Mouse (Mus musculus): ENCODE measurements around the gene Alx1. TPM values are rescaled to one million over a fixed set of nuclear protein-coding genes. Genes with fewer than 3 reads are reported as not detected.
A peak's percentile ranks its signal among the peaks of the same experiment; 100 is the strongest.

Alx1 gene
- polyA plus RNA-seq (2014; fragmentation: Nextera tagmentation; extraction: Ambion mirVana), result not detected in 2 replicates

DNA sequence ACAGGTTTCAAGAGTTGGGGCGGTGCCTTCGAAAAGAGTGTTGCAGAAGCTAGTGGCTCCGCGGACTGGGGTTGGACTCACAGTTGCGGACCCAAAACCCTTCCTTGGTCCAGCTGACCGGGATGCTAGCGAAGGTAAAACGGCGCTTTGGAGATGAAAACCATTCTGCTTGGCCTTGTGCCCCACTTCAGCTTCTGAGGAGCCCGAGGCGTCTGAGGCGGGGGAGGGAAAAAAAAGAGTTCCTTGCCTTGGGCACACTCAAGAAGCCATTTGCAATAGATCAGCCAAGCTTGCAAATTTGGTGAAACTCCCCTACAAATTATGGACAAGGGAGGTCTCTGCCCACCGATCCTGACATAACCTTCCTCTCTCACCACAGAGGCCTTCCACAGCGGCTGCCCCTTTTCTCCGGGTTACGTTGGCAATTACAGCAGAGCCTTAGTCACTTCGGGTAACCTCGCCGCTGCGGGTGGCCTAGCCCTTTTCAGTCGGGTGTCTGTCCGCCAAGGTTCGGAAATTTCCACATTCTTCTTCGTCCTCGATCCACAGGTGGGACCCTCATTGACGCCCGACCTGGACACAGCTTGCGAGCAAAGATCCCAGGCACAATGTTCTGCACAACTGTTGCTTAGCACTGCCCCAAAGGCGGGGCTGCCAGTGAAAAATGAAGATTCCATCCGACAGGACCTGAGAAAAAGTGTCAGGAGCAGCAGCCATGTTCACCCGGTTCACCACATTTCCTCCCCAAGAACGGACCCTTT is at the start of gene Alx1:
Gene Alx1, minus strand, starts transcription at position 486 of the 761 bp plus-strand sequence.
- Histone ChIP-seq H3K36me3 (replicated peaks; ENCODE audit: control insufficient read depth, insufficient read depth) (no peaks in the 10 kb centered on the region), H3K4me2 (replicated peaks) (no peak within 1 kb of the TSS), H3K4me1 (replicated peaks; ENCODE audit: control insufficient read depth, insufficient read depth, low read length) (no peaks in the 10 kb centered on the region; the same call in 1 of the 2 replicates), H3K9ac (no peak within 1 kb of the TSS), H3K27me3 (ENCODE audit: control insufficient read depth, insufficient read depth, low read length) (peaks cover 89% of the 10 kb centered on the region), H3K4me3 (replicated peaks; ENCODE audit: low read length) (no peak within 1 kb of the TSS), H3K9me3 (ENCODE audit: control insufficient read depth, low read length) (no peaks in the 10 kb centered on the region), H3K27ac (no peak within 1 kb of the TSS)
- ATAC-seq (ENCODE audit: low FRiP score) (no peak), DNase-seq (ENCODE audit: low spot score) (no peak)
- WGBS, result 1% methylated on average over 32 of the region's 32 CpGs

DNA sequence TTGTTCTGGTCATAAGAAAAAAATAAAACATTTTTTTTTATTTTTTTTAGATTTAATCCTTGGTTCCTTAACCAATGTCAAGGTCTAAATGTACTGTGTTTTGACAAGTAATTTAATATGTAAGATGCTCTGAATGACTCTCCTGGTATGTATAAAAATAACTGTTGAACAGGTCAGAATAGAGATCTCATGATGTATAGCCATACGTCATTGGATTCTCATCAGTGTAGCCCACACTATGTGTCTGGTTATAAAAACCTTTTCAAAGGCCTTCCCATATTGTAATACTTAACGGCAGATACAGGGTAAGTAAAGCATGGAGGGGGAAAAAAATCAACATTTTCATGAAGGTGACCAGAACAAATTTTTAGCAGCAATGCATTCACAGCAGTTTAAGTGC is 19.6 kb upstream of the Alx1 start:
- Histone ChIP-seq H3K4me1 (replicated peaks; ENCODE audit: control insufficient read depth, insufficient read depth, low read length) (no peaks in the 10 kb centered on the region), H3K4me2 (replicated peaks) (no peak overlapping the region), H3K9ac (no peak overlapping the region), H3K9me3 (ENCODE audit: control insufficient read depth, low read length) (no peaks in the 10 kb centered on the region), H3K4me3 (replicated peaks; ENCODE audit: low read length) (no peak overlapping the region), H3K27ac (no peak overlapping the region), H3K27me3 (ENCODE audit: control insufficient read depth, insufficient read depth, low read length) (no peaks in the 10 kb centered on the region), H3K36me3 (replicated peaks; ENCODE audit: control insufficient read depth, insufficient read depth) (no peaks in the 10 kb centered on the region)
- WGBS, result 90% methylated on average over 2 of the region's 2 CpGs
- ATAC-seq (ENCODE audit: low FRiP score), result no peak
- DNase-seq (ENCODE audit: low spot score), result no peak

DNA sequence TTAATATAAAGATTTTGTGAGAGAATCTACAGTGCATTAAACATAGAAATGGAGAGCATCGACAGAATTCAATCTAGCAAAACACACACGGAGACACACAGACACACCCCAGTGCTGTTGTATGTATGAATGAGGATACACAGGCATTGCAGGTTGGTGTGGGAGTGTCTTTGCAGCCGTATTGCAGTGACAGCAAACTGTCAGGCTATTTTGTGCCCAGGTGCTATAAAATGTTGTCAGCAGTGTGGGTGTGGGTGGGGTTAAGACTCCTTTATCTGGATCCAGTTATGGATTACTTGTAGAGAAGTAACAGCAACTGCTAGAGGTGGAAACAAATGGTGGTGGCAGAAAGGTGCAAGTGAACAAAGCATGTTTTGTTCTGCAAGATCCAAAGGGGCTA is 16.6 kb upstream of the Alx1 start:
- Histone ChIP-seq H3K4me3 (replicated peaks; ENCODE audit: low read length) (no peak overlapping the region), H3K27me3 (ENCODE audit: control insufficient read depth, insufficient read depth, low read length) (no peaks in the 10 kb centered on the region), H3K4me2 (replicated peaks) (no peak overlapping the region), H3K9me3 (ENCODE audit: control insufficient read depth, low read length) (no peaks in the 10 kb centered on the region), H3K4me1 (replicated peaks; ENCODE audit: control insufficient read depth, insufficient read depth, low read length) (no peaks in the 10 kb centered on the region), H3K36me3 (replicated peaks; ENCODE audit: control insufficient read depth, insufficient read depth) (no peaks in the 10 kb centered on the region), H3K27ac (no peak overlapping the region), H3K9ac (no peak overlapping the region)
- WGBS, result 83% methylated on average over 3 of the region's 3 CpGs
- ATAC-seq (ENCODE audit: low FRiP score) (no peak), DNase-seq (ENCODE audit: low spot score) (no peak)

DNA sequence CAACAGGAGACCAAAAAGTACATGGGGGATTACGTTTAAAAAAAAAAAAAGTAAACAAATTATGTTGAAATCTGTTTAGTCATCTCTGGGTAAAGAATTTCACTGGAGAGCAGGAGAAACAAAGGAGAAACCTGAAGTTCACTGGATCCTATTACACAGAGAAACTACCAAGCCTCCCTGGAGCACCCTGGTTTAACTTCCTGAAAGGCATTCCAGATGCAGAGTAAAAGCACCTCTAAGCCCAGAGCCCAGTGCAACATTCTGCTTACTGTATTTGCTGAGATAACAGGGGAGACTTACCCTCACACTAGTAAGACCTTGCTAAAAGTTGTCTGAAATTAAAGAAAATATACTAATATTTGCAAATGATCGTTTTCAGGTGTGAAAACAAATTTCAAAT is 15.0 kb upstream of the Alx1 start:
- no peak overlapping the region for H3K27ac ChIP-seq
- no peaks in the 10 kb centered on the region for H3K27me3 ChIP-seq (ENCODE audit: control insufficient read depth, insufficient read depth, low read length)
- DNase-seq (ENCODE audit: low spot score), result no peak
- H3K9me3 ChIP-seq (ENCODE audit: control insufficient read depth, low read length), result no peaks in the 10 kb centered on the region
- H3K9ac ChIP-seq, result no peak overlapping the region
- no peaks in the 10 kb centered on the region for H3K4me1 ChIP-seq (replicated peaks; ENCODE audit: control insufficient read depth, insufficient read depth, low read length)
- no peak overlapping the region for H3K4me2 ChIP-seq (replicated peaks)
- 63% methylated on average over 2 of the region's 2 CpGs for WGBS
- no peak for ATAC-seq (ENCODE audit: low FRiP score)
- no peaks in the 10 kb centered on the region for H3K36me3 ChIP-seq (replicated peaks; ENCODE audit: control insufficient read depth, insufficient read depth)
- H3K4me3 ChIP-seq (replicated peaks; ENCODE audit: low read length), result no peak overlapping the region

DNA sequence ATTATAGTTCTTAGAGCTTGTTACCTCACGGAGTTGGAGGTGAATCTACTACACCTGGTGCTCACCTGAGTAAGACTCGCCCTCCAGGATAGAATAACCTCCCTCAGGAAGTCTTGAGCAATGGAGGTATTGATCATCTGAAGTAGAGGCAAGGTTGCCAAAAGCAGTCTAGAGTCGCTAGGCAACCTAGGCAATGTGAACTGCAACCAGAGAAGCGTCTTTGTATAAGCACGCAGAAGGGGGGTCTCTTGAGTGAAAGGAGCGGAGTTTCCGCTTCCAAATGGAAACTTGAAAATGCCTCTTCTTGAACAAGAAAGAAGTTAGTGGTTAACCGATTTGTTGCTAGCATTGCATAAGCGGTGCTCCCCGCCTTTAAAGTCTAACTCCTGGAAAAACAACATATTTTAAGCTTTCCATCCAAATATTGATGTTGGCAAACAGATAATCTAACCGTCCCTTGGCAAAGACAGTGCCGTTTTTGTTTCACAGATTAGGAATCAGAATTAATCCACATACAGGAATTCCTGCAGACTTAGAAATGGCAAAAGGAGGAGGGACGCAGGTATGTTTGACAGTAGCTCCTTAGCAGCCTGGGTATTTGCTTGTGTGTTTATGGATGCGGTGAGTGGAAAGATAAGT is 5.1 kb upstream of the Alx1 start:
- 2% methylated on average over 14 of the region's 14 CpGs for WGBS
- Histone ChIP-seq H3K27ac (no peak overlapping the region), H3K4me3 (replicated peaks; ENCODE audit: low read length) (no peak overlapping the region), H3K4me2 (replicated peaks) (no peak overlapping the region), H3K27me3 (ENCODE audit: control insufficient read depth, insufficient read depth, low read length) (peaks cover 76% of the 10 kb centered on the region), H3K9me3 (ENCODE audit: control insufficient read depth, low read length) (no peaks in the 10 kb centered on the region), H3K9ac (no peak overlapping the region), H3K36me3 (replicated peaks; ENCODE audit: control insufficient read depth, insufficient read depth) (no peaks in the 10 kb centered on the region), H3K4me1 (replicated peaks; ENCODE audit: control insufficient read depth, insufficient read depth, low read length) (no peaks in the 10 kb centered on the region)
- DNase-seq (ENCODE audit: low spot score) (no peak), ATAC-seq (ENCODE audit: low FRiP score) (no peak)

DNA sequence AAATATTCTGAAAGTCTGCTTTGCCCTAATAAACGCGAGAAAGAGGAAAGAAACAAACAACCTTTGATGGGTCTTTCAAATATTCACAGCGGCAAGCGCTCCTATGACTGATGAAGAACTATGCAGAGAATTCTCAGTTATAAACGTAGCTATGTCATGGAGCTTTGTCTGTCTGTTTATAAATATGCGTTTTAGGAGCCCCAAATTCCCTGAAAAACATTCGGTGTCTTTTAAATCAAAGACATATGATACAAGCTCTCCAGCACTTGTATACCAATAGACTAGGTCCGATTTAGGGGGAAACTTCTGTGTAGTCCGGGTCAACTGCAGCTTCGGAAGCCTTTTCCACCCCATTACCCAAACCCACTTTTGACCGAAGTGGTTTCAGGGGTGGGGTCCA is 916 bp upstream of the Alx1 start:
- no peak for DNase-seq (ENCODE audit: low spot score)
- H3K27ac ChIP-seq, result no peak overlapping the region
- H3K4me1 ChIP-seq (replicated peaks; ENCODE audit: control insufficient read depth, insufficient read depth, low read length), result no peaks in the 10 kb centered on the region; the same call in 1 of the 2 replicates
- WGBS, result 3% methylated on average over 11 of the region's 11 CpGs
- H3K4me3 ChIP-seq (replicated peaks; ENCODE audit: low read length), result no peak overlapping the region
- ATAC-seq (ENCODE audit: low FRiP score), result no peak
- no peak overlapping the region for H3K4me2 ChIP-seq (replicated peaks)
- H3K9ac ChIP-seq, result no peak overlapping the region
- no peaks in the 10 kb centered on the region for H3K9me3 ChIP-seq (ENCODE audit: control insufficient read depth, low read length)
- H3K27me3 ChIP-seq (ENCODE audit: control insufficient read depth, insufficient read depth, low read length), result peaks cover 90% of the 10 kb centered on the region
- H3K36me3 ChIP-seq (replicated peaks; ENCODE audit: control insufficient read depth, insufficient read depth), result no peaks in the 10 kb centered on the region

DNA sequence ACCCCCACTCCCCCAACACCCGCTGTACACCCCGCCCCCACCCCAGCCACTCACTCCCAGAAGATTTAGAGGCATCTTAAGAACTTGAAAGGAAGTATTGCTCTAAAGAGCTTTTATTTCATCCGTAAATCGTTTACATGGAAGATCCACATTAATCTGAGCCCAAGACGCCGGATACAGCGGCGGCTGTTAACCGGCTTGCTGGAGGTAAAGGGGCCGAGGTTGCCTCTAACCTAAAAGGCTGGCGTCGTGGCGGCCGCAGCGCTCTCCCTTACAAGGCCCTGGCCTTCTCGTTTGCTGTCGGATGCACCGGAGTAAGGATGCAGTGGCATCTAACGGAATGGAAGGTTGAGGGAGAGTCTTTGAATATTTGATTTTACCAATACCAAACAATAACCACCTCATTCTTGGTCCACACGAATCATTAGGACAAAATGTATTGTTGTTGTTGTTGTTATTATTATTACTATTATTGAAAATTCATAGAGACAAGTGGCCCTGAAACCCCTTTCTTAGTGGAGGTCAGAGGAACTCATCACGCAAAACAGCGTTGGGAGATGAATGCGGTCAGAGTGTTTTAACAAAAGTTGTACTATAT is 784 bp downstream of the Alx1 start:
- Histone ChIP-seq H3K27me3 (ENCODE audit: control insufficient read depth, insufficient read depth, low read length) (peaks cover 84% of the 10 kb centered on the region), H3K4me1 (replicated peaks; ENCODE audit: control insufficient read depth, insufficient read depth, low read length) (no peaks in the 10 kb centered on the region; the same call in 1 of the 2 replicates), H3K9ac (no peak overlapping the region), H3K27ac (no peak overlapping the region), H3K4me3 (replicated peaks; ENCODE audit: low read length) (no peak overlapping the region), H3K9me3 (ENCODE audit: control insufficient read depth, low read length) (no peaks in the 10 kb centered on the region), H3K4me2 (replicated peaks) (no peak overlapping the region), H3K36me3 (replicated peaks; ENCODE audit: control insufficient read depth, insufficient read depth) (no peaks in the 10 kb centered on the region)
- ATAC-seq (ENCODE audit: low FRiP score), result no peak
- DNase-seq (ENCODE audit: low spot score), result no peak
- WGBS, result under 1% methylated on average over 23 of the region's 23 CpGs

DNA sequence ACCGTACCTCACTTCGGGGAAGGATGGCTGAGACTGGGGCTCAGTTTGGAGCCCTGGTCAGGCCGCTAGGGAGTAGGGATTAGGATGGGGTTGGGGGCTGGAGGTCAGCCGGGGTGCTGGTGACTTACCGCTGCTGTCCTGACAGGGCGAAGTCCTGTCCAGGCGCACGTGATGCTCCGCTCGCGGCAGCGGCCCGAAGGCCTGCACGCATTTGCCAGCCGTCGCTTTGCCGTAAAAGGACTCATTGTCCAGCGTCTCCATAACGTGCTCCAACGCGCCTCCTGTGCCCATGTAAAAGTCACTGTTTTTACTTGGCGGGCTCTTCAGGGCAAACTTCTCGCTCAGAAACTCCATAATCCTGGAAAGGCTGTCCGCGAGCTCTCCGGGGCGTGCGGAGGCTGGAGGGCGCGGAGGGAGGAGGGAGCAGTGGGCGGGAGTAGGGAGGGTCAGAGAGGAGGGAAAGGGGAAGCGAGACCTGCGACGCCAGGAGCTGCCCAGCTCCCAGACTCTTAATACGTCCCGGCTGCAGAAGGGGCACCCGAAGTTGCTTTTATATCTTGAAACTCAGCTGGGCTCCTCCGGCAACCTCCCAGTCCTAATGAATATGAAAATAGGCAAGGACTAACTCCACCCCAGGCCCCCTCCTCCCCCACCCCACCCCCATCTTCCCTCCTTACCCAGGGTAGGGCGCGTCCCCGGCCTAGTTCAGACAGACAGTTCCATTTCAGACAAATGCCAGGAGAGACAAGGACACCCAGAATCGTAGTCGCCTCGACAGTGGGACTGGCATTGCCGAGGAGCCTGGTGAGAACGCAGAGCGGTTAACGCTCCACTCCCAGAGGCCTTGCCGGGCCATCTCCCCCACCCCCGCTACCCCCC is 1.5 kb downstream of the Alx1 start:
- Histone ChIP-seq H3K27me3 (ENCODE audit: control insufficient read depth, insufficient read depth, low read length) (peaks cover 85% of the 10 kb centered on the region), H3K4me2 (replicated peaks) (peak overlapping the region; percentile 40), H3K36me3 (replicated peaks; ENCODE audit: control insufficient read depth, insufficient read depth) (no peaks in the 10 kb centered on the region), H3K4me1 (replicated peaks; ENCODE audit: control insufficient read depth, insufficient read depth, low read length) (no peaks in the 10 kb centered on the region; the same call in 1 of the 2 replicates), H3K4me3 (replicated peaks; ENCODE audit: low read length) (peak overlapping the region; percentile 6), H3K27ac (no peak overlapping the region), H3K9me3 (ENCODE audit: control insufficient read depth, low read length) (no peaks in the 10 kb centered on the region), H3K9ac (no peak overlapping the region)
- WGBS, result under 1% methylated on average over 49 of the region's 50 CpGs
- ATAC-seq (ENCODE audit: low FRiP score) (peak; percentile 62), DNase-seq (ENCODE audit: low spot score) (no peak)

DNA sequence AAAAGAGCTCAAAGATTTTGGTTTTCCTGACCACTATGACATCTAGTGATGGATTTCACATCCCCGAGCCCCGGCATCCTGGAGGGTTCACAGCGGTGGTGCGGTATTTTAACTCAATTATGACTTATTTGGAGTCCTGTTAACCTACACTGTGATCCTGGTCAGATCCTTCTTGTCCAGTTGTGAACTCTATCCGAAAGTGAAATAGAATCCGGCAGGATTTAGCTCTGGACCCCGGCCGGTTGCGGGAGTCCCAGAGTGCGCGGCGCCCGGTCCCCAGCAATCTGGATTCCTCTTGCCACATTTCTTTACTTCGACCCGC is 2.1 kb downstream of the Alx1 start:
- ATAC-seq (ENCODE audit: low FRiP score) (no peak), DNase-seq (ENCODE audit: low spot score) (no peak)
- Histone ChIP-seq H3K27me3 (ENCODE audit: control insufficient read depth, insufficient read depth, low read length) (peaks cover 81% of the 10 kb centered on the region), H3K4me3 (replicated peaks; ENCODE audit: low read length) (peak overlapping the region; percentile 6), H3K27ac (no peak overlapping the region), H3K4me1 (replicated peaks; ENCODE audit: control insufficient read depth, insufficient read depth, low read length) (no peaks in the 10 kb centered on the region; the same call in 1 of the 2 replicates), H3K36me3 (replicated peaks; ENCODE audit: control insufficient read depth, insufficient read depth) (no peaks in the 10 kb centered on the region), H3K9me3 (ENCODE audit: control insufficient read depth, low read length) (no peaks in the 10 kb centered on the region), H3K4me2 (replicated peaks) (peak overlapping the region; percentile 40; the same call in 1 of the 2 replicates), H3K9ac (no peak overlapping the region)
- 1% methylated on average over 15 of the region's 15 CpGs for WGBS
